Mouse (Mus musculus) erythroblast, adult 5-6 weeks (primary cell): ENCODE results near the gene Bora. TPM values are rescaled to one million over a fixed set of nuclear protein-coding genes. Genes with fewer than 3 reads are reported as not detected.

Experiments
- ATAC-seq: replicated peaks from 2 replicates; pipeline ENCODE4 v1.8.0; 2016; ENCODE audit warnings: moderate number of reproducible peaks, mild to moderate bottlenecking, moderate TSS enrichment, inconsistent platforms; ENCODE audit not compliant: poor library complexity, low FRiP score, severe bottlenecking
- total RNA-seq, 2 experiments: library from RNA; stranded (forward) in 1 of 2; stranded (reverse) in 1 of 2; fragments of 150-400 nt in 1 of 2; fragments of 200-764, 138-1000 nt in 1 of 2; gene quantifications; 2 replicates each; pipeline versions ENCODE4 v1.2.3 to v1.2.4; 2015 to 2017; ENCODE audit warnings: low replicate concordance in 2 of 2

Bora gene
- total RNA-seq, 2 experiments from 2014 or later = 11.5 to 12.5 TPM

GRCm38 (mm10) chr14:99058959-99059586, 13.1 kb downstream of the Bora start:
- ATAC-seq = no peak

- peak; percentile 30; the same call in 1 of the 2 replicates for ATAC-seq
Observed at GRCm38 (mm10) chr14:99060616-99061015, 14.6 kb downstream of the Bora start.

GRCm38 (mm10) chr14:99063091-99063490, 17.1 kb downstream of the Bora start:
- no peak for ATAC-seq

- ATAC-seq = no peak
Observed at GRCm38 (mm10) chr14:99071146-99071545, 25.1 kb downstream of the Bora start.

GRCm38 (mm10) chr14:99088947-99089346, 42.9 kb downstream of the Bora start:
- ATAC-seq = no peak

GRCm38 (mm10) chr14:99099267-99099966, 53.4 kb downstream of the Bora start, which contains the start of the genes Pibf1 and Dis3:
TSS of gene Pibf1 (plus strand) at chr14:99099424.
TSS of gene Dis3 (minus strand) at chr14:99099770.
- peak; percentile 99 for ATAC-seq

DNA sequence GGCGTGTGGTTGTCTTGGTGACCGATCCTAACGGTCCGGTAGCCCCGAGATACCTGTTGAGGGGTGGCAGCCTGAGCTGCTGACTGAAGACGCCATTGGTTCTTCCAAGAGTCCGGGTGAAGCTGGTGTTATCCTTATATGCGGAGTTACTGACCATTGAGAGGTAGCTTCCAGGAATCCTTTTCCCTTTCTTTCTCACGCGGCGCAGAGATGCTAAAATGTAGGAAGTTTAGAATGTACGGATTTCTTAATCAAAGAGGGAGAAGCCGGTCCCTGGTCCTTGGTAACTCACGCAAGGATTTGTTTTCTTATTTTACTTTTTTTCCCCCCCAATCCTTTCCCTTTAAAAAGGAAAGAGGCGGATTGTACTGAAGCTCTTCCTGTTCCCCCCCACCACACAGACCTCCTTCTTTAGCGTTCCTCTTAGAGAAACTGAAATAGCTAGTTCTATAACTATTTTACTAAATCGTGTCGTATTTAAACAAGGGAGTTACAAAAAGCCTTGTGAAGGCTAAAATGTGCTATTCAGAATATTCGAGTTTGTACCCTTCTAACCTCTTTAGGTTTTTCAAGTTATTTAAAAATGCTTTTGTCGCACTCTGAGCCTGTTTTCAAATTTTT, 54.1 kb downstream of the Bora start:
- ATAC-seq = peak; percentile 10; the same call in 1 of the 2 replicates

DNA sequence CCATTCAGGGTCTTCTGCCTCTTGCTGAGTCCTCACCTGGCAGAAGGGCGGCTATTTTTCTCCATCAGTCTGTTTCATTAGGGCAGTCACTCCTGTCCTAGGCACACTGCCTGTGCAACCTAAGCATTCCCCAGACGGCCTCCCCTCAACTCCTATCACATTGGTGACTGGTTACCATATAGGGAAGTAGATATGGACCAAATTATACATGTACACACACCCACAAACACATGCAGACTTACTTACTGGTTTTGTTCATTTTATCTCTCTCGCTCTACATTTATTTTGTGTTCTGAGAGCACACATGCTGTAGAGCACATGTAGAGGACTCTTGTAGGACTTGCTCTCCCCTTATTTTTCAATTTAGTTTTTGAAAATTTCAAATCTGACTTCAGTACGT, 57.0 kb downstream of the Bora start:
- ATAC-seq = no peak

DNA sequence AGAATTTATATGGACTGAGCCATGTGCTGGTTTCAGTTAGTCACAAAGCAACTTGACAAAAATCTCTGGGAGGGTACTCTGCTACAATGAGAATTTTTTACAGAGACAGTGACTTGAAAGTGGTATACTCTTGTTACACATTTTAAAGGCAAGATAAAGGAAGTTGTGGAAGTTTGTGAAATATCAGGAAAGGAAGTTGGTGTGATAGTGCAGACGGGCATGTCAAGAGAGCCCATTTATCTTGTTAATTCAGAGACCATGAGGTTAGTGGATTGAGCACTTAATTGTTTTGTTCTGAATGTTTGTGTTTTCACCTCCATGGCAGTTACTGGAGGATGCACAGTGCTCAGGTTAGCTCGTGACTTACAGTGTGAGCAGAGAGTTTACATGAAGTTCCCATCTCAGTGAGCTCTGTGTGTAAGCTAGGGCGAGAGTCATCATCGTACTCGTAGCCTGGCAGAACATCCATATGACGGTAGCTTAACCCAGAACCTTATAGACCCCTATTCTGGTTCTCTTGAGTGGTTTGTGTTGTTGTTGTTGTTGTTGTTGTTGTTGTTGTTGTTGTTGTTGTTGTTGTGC, 58.6 kb downstream of the Bora start:
- no peak for ATAC-seq

DNA sequence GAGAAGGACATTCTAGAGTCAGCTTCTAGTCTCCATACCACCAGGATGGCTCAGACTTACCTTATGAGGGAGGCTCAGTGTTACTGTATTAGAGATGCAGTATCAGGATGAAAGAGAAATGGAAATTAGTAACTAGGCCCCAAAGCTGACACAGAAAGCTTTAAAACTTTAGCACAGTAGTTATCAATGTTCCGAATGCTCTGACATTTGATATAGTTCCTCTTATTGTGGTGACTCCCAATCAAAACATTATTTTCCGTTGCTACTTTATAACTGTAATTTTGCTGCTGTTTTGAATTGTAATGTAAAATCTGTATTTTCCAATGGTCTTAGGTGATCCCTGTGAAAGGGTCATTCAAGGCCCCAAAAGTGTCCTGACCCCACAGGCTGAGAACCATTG, 60.6 kb downstream of the Bora start:
- no peak for ATAC-seq

GRCm38 (mm10) chr14:99107631-99108187, 61.7 kb downstream of the Bora start:
- no peak for ATAC-seq

DNA sequence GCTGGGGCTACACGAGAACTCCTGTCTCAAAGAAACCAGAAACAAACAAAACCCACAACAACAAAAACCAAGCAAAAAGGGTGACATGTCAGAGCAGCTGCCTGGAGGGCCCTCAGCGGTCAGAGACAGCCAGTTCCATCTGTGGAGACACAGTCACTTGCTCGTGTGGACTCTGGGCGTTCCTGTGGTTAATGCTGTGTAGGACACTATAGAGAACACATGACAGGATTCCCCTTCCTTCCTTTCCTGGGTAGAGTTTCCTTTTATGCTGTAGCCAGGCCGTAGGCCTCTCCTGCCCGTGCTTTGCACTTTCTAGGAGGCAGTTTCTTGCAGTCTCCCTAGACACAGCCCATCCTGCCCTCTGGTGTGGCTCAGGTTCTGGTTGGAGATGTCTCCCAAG, 62.7 kb downstream of the Bora start:
- no peak for ATAC-seq

DNA sequence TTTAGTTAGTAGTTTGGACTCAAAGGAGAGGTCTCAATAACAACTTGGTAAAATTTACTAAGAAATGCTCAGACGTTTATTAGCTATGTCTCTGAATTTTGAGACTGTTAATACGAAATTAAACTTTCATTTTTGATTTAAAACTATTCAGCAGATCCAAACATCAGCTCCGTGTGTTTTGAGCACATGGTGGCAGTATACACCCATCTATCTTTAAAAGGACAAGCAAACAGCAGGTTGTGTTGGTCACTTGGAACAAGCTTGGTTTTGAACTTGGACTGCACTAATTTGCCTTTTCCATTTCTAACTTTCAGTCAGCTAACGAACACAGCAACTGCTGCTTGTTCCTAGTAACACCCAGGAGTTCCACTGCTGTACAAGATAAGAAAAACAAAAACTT, 71.6 kb downstream of the Bora start:
- ATAC-seq = no peak

DNA sequence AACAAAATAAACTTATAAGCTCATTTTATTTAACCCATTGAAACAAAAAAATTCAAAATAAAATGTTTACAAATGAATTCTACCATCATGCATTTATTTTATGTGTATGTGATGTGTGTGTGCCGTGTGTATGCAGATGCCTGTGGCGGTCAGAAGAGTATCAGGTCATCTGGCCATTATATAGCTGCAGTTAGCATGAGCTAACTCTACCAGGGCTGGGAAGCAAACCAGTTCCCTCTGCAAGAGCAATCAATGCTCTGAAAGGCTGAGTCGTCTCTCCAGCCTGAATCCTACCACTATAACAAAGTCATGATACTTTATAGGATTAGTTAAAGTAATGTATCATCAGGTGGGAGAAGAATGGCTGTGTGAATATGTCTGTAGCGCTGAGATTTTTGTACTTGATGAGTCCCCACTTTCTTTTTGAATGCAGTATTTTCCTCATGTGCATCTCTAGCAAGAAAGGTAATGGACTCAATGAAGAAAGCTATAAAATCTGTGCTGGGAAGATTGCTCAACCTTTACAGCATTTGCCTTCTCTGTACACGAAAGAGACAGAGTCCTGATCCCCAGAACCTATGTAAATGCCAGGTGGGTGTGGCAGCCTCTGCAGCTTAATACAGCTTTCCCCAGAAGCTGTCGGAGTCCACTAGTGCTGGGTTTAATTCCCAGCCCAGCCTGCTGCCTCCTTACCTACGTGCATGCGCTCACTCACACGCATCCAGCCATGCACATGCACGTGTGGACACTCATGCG, 75.7 kb downstream of the Bora start:
- ATAC-seq = no peak

GRCm38 (mm10) chr14:99124076-99124475, 78.1 kb downstream of the Bora start:
- no peak for ATAC-seq

Other genes with a start within 250 kb of the Bora start
- gene Rpl36a-ps1, start 51.9 kb upstream of the Bora start, total RNA-seq (2015; ENCODE audit: low replicate concordance) = 5.6 TPM in 1 of 2 replicates, not detected in the other
- gene Rpl36a-ps1, start 51.9 kb upstream of the Bora start, total RNA-seq (2017; ENCODE audit: low replicate concordance) = 2.1 and 11.4 TPM in 2 replicates
- 35.5 and 49.0 TPM in 2 replicates for gene Mzt1, start 88 bp upstream of the Bora start, total RNA-seq (2015; ENCODE audit: low replicate concordance)
- gene Mzt1, start 88 bp upstream of the Bora start, total RNA-seq (2017; ENCODE audit: low replicate concordance) = 28.9 and 33.7 TPM in 2 replicates
- gene Pibf1, start 53.2 kb downstream of the Bora start, total RNA-seq (2015; ENCODE audit: low replicate concordance) = 9.6 and 14.2 TPM in 2 replicates
- 7.3 and 11.7 TPM in 2 replicates for gene Pibf1, start 53.2 kb downstream of the Bora start, total RNA-seq (2017; ENCODE audit: low replicate concordance)
- 7.3 and 12.7 TPM in 2 replicates for gene Dis3, start 53.5 kb downstream of the Bora start, total RNA-seq (2015; ENCODE audit: low replicate concordance)
- gene Dis3, start 53.5 kb downstream of the Bora start, total RNA-seq (2017; ENCODE audit: low replicate concordance) = 8.9 and 9.8 TPM in 2 replicates